Mouse (Mus musculus) spleen, adult 2 months (tissue): Measurements from ENCODE around the gene Ulk3. TPM values are rescaled to one million over a fixed set of nuclear protein-coding genes. Genes with fewer than 3 reads are reported as not detected.

ENCODE experiments used
- DNase-seq, 2 experiments: peaks; one replicate each; pipeline versions ENCODE4 v3.0.0 to v3.0.0-alpha.2; 2012 to 2021; ENCODE audit warnings: low spot score in 2 of 2, low read depth in 1 of 2
- H3K27ac ChIP-seq: fragments of 200-500 bp; 2 replicates; pipeline ENCODE4 v1.5.1; 2012; ENCODE audit warnings: low read length, inconsistent platforms; ENCODE audit not compliant: insufficient read depth
- H3K27me3 ChIP-seq: fragments of 200-500 bp; 2 replicates; pipeline ENCODE4 v1.6.1; 2012; ENCODE audit warnings: mild to moderate bottlenecking, moderate library complexity, low read length, inconsistent platforms; ENCODE audit not compliant: control insufficient read depth, insufficient read depth
- H3K36me3 ChIP-seq: fragments of 200-500 bp; 2 replicates; pipeline ENCODE4 v1.6.1; 2012; ENCODE audit warnings: mild to moderate bottlenecking, low read length, inconsistent platforms; ENCODE audit not compliant: control insufficient read depth, insufficient read depth
- H3K4me1 ChIP-seq: fragments of 200-500 bp; 2 replicates; pipeline ENCODE4 v1.6.1; 2011; ENCODE audit warnings: inconsistent platforms; ENCODE audit not compliant: control insufficient read depth, insufficient read depth, insufficient read length
- H3K4me3 ChIP-seq: fragments of 200-500 bp; 2 replicates; pipeline ENCODE4 v1.5.1; 2011; ENCODE audit warnings: mild to moderate bottlenecking, inconsistent platforms; ENCODE audit not compliant: insufficient read depth, insufficient read length; ENCODE audit errors: extremely low read depth
- CTCF ChIP-seq: fragments of 200-500 bp; IDR thresholded peaks from 2 replicates; pipeline ENCODE4 v1.5.1; 2011; ENCODE audit warnings: mild to moderate bottlenecking, inconsistent platforms; ENCODE audit not compliant: insufficient read depth, insufficient read length, insufficient replicate concordance; ENCODE audit errors: extremely low read depth
- POLR2A ChIP-seq: fragments of 200-500 bp; IDR thresholded peaks from 2 replicates; pipeline ENCODE4 v1.6.1; 2011; ENCODE audit warnings: low read depth, low read length, inconsistent platforms
- WGBS: fragments of 180-500 bp; shearing (Covaris S2); methylation state at CpG from one replicate; pipeline ENCODE4 v1.1.7; 2018; 5-methylcytosine and 5-hydroxymethylcytosine counted together
- polyA plus RNA-seq: library from polyadenylated mRNA; depleted of rRNA; stranded (reverse); fragments of >200 nt; gene quantifications from 2 replicates; pipeline ENCODE4 v1.2.3, GENCODE M21; 2012; rRNA removed

Gene Ulk3
- 44.5 and 47.6 TPM in 2 replicates for polyA plus RNA-seq

DNA sequence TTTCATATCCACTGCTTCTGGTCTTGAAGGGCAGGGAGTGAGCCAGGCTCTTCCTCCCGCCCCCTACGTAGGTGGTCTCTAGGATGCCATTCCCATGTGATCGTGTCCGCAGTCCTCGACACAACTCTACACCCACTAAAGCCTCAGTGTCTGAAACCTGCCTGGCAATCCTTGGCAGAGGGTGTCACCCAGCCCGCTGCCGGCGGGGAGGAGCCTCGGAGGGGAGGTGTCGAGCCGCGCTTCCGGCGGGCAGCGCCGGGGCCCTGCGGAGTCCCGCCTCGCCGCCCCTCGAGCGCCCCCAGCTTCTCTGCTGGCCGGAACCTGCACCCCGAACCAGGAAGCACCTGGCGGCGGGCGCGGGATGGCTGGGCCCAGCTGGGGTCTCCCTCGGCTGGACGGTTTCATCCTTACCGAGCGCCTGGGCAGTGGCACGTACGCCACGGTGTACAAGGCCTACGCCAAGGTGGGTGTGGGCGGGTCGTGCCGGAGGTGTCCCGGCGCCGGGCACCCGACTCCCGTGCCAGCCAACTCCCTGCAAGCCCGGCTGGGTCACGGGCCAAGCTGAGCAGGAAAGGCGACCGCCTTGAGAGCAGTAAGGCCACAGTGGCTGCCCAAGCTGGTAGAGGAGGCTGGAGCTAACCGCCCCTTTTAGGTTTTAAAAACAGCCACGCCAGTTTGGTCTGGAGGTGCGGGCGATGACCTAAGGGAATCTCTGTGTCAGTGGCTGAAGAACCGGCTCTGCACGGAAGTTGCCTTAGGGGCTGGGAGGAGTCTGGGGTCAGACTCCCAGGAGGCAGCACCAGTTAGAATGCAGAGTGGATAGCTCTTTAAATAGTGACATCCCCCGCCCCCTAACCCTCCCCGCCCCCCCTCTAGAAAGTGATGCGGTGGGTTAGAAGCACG lies at the start of gene Ulk3:
Gene Ulk3, plus strand, starts transcription at position 229 of the 903 bp plus-strand sequence.
- Histone ChIP-seq H3K4me3 (peak within 1 kb of the TSS; percentile 82), H3K27ac (peak within 1 kb of the TSS; percentile 89), H3K27me3 (no peaks in the 10 kb centered on the region), H3K36me3 (peaks cover 29% of the 10 kb centered on the region), H3K4me1 (peaks cover 5% of the 10 kb centered on the region; the same call in 1 of the 2 replicates)
- TF ChIP-seq POLR2A (peak; percentile 41; the same call in 1 of the 2 replicates), CTCF (0 out of 2 replicates have a peak, but pooled peaks have one; percentile 17)
- WGBS: under 1% methylated on average over 52 of the region's 58 CpGs
- peak; percentile 33 to 87 for DNase-seq

DNA sequence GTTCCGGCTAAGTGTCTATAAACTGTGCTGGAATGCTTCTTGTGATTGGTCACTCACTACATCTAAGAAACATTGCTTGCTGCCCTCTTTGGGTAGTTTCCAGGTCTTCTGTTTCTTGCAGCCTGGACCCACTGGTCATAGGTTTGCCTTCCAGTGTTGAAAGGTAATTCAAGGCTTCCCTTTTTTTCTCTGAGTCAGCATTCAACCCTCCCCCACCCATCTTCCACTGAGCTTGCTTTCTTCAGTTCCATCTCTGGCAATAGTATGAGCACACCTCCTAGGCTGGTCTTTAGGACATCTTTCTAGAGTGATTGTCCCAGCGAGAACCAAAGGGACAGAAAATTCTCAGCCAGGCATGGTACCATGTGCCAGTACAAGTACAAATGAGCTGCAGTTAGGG lies 49.7 kb upstream of the Ulk3 start:
- peaks cover 3% of the 10 kb centered on the region for H3K36me3 ChIP-seq
- H3K4me3 ChIP-seq: no peak overlapping the region
- peaks cover 2% of the 10 kb centered on the region; the same call in 1 of the 2 replicates for H3K4me1 ChIP-seq
- no peak for DNase-seq
- H3K27me3 ChIP-seq: no peaks in the 10 kb centered on the region
- H3K27ac ChIP-seq: no peak overlapping the region
- 92% methylated on average over 2 of the region's 2 CpGs for WGBS
- no peak for TF ChIP-seq CTCF
- no peak for TF ChIP-seq POLR2A

DNA sequence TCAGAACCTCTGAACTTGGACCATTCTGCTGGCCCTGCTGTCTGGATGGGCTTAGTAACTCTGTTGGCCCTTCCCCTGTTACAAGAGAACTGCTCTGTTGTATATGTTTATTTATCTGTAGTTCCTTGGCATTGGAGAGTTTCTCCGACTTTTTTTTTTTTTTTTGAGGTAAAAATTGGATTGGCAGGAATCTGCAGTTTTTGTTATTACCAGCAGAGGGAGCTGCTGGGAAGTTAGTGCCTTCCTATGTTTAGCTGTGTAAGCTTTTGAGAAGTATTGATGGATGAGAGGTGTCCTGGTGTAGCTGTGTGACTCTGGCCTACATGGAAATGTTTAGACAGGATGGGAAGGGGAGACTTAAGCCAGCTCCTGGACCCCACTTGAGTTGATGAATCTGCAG lies 47.9 kb upstream of the Ulk3 start:
- Histone ChIP-seq H3K27me3 (no peaks in the 10 kb centered on the region), H3K4me3 (no peak overlapping the region), H3K27ac (no peak overlapping the region), H3K4me1 (peaks cover 2% of the 10 kb centered on the region; the same call in 1 of the 2 replicates), H3K36me3 (peaks cover 3% of the 10 kb centered on the region)
- WGBS: 7% methylated on average over 1 of the region's 1 CpGs
- no peak for TF ChIP-seq POLR2A
- no peak for TF ChIP-seq CTCF
- DNase-seq: no peak

DNA sequence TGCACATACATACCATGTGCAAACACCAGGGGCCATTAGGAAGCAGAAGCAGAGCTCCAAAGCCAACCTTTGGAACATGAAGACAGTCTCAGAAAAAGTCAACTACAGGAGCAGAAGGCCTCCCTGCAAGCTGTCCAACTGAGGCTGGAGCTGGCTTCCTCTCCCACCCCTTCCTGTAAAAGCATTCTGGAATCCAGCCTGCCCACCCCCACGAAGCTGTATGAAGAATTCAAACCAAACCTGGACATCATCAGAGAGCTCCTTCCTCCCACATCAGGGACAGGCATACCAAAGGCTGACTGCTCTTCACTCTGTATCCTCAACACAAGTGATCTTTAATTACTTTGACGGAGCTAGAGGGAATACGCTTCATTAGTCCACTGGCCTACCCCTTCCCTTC lies 45.3 kb upstream of the Ulk3 start:
- H3K4me1 ChIP-seq: no peaks in the 10 kb centered on the region
- H3K36me3 ChIP-seq: peaks cover 3% of the 10 kb centered on the region
- no peaks in the 10 kb centered on the region for H3K27me3 ChIP-seq
- DNase-seq: no peak
- H3K4me3 ChIP-seq: no peak overlapping the region
- no peak overlapping the region for H3K27ac ChIP-seq
- TF ChIP-seq CTCF: no peak
- no peak for TF ChIP-seq POLR2A
- 87% methylated on average over 3 of the region's 3 CpGs for WGBS

DNA sequence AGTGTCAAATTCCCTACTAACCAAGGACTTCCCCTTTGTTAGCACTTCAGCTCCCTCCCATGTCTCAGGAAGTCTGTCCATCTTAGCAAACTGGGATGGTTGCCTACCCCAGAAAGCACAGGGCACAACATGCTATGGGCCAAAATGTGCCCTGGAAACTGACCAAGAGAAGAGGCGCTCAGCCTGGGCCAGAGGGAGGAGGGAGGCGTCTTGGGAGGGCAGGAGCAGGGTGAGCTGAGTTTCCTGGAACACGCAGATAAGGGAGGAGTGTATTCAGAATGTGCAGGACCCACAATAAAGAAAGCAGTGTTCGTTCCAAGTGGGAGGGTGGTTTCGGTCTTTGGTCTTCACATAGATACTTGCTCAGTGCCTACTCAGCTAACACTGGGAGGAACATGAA lies 42.0 kb upstream of the Ulk3 start:
- 75% methylated on average over 5 of the region's 5 CpGs for WGBS
- Histone ChIP-seq H3K36me3 (peaks cover 3% of the 10 kb centered on the region; the same call in 1 of the 2 replicates), H3K27me3 (no peaks in the 10 kb centered on the region), H3K4me1 (peaks cover 3% of the 10 kb centered on the region; the same call in 1 of the 2 replicates), H3K4me3 (no peak overlapping the region), H3K27ac (no peak overlapping the region)
- TF ChIP-seq CTCF (no peak), POLR2A (no peak)
- no peak for DNase-seq

DNA sequence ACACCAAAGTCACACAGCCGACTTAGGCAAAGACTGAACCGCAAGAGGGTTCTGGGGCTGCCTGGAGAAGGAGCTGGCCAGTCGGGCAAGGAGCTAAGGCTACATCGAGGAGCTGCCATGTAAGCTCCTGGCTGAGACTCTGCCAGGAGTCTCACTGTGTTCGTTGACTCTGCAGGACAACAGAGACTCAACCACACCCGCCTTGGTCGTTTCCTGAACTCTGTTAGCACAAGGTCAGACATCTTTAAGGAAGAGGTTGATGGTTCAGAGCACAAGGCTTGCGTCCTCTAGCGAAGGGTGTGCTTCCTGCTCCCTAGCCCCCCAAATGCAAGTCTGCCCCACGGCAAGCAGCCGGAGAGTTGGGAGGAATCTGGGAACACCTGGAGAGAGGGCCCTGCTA lies 41.4 kb upstream of the Ulk3 start:
- Histone ChIP-seq H3K36me3 (peaks cover 3% of the 10 kb centered on the region; the same call in 1 of the 2 replicates), H3K27me3 (no peaks in the 10 kb centered on the region), H3K4me3 (no peak overlapping the region), H3K27ac (no peak overlapping the region), H3K4me1 (peaks cover 3% of the 10 kb centered on the region; the same call in 1 of the 2 replicates)
- TF ChIP-seq CTCF (no peak), POLR2A (no peak)
- WGBS: 91% methylated on average over 11 of the region's 11 CpGs
- DNase-seq: no peak

DNA sequence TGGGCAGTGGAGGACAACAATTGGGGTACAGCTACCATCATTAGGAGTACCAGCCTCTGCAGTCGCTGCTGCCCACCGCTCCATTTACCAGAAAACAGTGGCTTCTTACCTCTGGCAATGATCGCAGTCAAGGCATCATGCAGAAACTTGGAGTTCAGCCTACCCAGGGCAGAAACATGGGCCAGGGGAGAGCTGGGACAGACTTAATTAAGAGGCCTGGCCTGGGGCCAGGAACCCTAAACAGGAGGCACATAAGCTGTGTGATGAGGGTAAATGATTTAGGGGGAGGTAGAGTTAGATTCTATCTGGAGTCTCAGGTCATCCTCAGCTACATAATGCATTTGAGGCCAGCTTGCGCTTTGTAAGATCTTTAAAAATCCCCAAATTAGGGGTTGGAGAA lies 40.1 kb upstream of the Ulk3 start:
- Histone ChIP-seq H3K4me1 (peaks cover 3% of the 10 kb centered on the region; the same call in 1 of the 2 replicates), H3K4me3 (no peak overlapping the region), H3K36me3 (peaks cover 3% of the 10 kb centered on the region; the same call in 1 of the 2 replicates), H3K27me3 (no peaks in the 10 kb centered on the region), H3K27ac (no peak overlapping the region)
- no peak for TF ChIP-seq CTCF
- no peak for TF ChIP-seq POLR2A
- DNase-seq: no peak
- WGBS: 97% methylated on average over 4 of the region's 4 CpGs
